Mouse (Mus musculus) embryonic facial prominence, embryonic 11.5 days (tissue): ENCODE data around the gene Atf6b. TPM values are rescaled to one million over a fixed set of nuclear protein-coding genes. Genes with fewer than 3 reads are reported as not detected.

ENCODE experiments used
- ATAC-seq: fragments of 200-750 bp; cut with Nextera tagmentation; replicated peaks from 2 replicates; pipeline ENCODE4 v1.8.0; 2017; ENCODE audit warnings: low read depth; ENCODE audit not compliant: insufficient number of reproducible peaks, low FRiP score, low TSS enrichment
- DNase-seq: peaks from one replicate; pipeline ENCODE4 v3.0.0-alpha.2; 2015; ENCODE audit warnings: low spot score
- H3K27ac ChIP-seq: fragments of 300-500 bp; sonication (generic); replicated peaks from 2 replicates; pipeline ENCODE4 v1.5.1; 2014; ENCODE audit warnings: mild to moderate bottlenecking, low read depth, low read length, control low read depth
- H3K27me3 ChIP-seq: fragments of 300-500 bp; sonication (generic); 2 replicates; pipeline ENCODE4 v1.6.1; 2014; ENCODE audit warnings: mild to moderate bottlenecking, low read length, moderate library complexity, mixed read lengths; ENCODE audit not compliant: control insufficient read depth, insufficient read depth
- H3K36me3 ChIP-seq: fragments of 300-500 bp; sonication (generic); replicated peaks from 2 replicates; pipeline ENCODE4 v1.6.1; 2014; ENCODE audit warnings: low read depth, mild to moderate bottlenecking, low read length, moderate library complexity, mixed read lengths; ENCODE audit not compliant: control insufficient read depth, insufficient read depth
- H3K4me1 ChIP-seq: fragments of 300-500 bp; sonication (generic); 2 replicates; pipeline ENCODE4 v1.6.1; 2014; ENCODE audit warnings: low read length, mixed read lengths; ENCODE audit not compliant: control insufficient read depth, insufficient read depth
- H3K4me2 ChIP-seq: fragments of 300-500 bp; sonication (generic); 2 replicates; pipeline ENCODE4 v1.6.1; 2014; ENCODE audit warnings: low read depth, mild to moderate bottlenecking, control low read depth, low read length, moderate library complexity
- H3K4me3 ChIP-seq: fragments of 300-500 bp; sonication (generic); 2 replicates; pipeline ENCODE4 v1.5.1; 2014; ENCODE audit warnings: low read depth, low read length, control low read depth
- H3K9ac ChIP-seq: fragments of 300-500 bp; sonication (generic); replicated peaks from 2 replicates; pipeline ENCODE4 v1.6.1; 2014; ENCODE audit warnings: mild to moderate bottlenecking, control low read depth, low read length
- H3K9me3 ChIP-seq: fragments of 300-500 bp; sonication (generic); replicated peaks from 2 replicates; pipeline ENCODE4 v1.6.1; 2016; ENCODE audit warnings: mild to moderate bottlenecking, low read length, inconsistent platforms, mixed read lengths; ENCODE audit not compliant: control insufficient read depth
- WGBS: fragments of 180-500 bp; shearing (Covaris S2); extraction: QIAGEN DNeasy Blood & Tissue Kit; methylation state at CpG from one replicate; pipeline ENCODE4 v1.1.7; 2014; 5-methylcytosine and 5-hydroxymethylcytosine counted together
- polyA plus RNA-seq: library from polyadenylated mRNA; unstranded; fragments of >200 nt; fragmentation: Nextera tagmentation; extraction: Ambion mirVana; gene quantifications from 2 replicates; pipeline ENCODE4 v1.2.1, GENCODE M21; 2014

Gene Atf6b
- 55.8 and 58.5 TPM in 2 replicates for polyA plus RNA-seq

DNA sequence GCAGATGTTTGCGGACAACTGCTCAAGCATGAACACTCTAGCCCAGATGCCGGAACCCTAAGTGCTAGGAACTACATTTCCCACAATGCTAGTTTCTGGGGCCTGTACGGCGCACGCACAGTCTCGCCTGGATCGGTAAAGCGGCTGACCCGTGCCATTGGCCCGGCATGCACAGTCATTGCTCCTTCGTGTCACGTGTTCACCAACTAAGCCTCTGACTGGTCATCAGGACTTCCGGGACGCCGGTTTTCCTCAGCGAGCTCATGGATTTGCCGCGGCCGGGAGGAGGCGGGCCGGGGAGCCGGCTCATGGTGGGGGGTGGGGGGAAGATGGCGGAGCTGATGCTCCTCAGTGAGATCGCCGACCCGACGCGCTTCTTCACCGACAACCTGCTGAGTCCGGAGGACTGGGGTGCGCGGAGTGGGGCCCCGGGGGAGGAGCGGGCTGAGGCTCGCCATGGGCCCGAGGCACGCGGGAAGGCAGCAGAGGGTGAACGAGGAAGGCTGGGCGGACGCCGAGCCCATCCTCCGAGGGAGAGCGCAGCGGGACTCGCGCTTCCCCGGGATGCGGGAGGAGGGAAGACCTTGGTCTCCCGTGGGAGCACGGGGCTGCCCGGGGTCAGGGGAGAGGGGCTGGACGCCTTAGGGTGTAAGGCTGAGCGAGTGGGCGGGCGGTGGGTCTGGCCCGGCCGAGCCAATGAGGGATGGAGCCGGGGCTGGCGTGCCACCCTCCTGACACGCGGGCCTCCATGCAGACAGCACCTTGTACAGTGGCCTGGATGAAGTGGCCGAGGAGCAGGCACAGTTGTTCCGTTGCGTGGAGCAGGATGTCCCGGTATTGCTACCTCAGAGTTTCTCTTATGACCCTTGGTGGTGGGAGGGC lies at the start of gene Atf6b:
Gene Atf6b, plus strand, starts transcription at position 241 of the 882 bp plus-strand sequence.
- Histone ChIP-seq H3K27ac (0 out of 2 replicates have a peak within 1 kb of the TSS, but pooled peaks have one; percentile 63), H3K4me1 (peaks cover 5% of the 10 kb centered on the region; the same call in 1 of the 2 replicates), H3K9me3 (no peaks in the 10 kb centered on the region), H3K4me2 (peak within 1 kb of the TSS; percentile 83), H3K27me3 (no peaks in the 10 kb centered on the region), H3K9ac (peak within 1 kb of the TSS; percentile 94), H3K36me3 (peaks cover 7% of the 10 kb centered on the region), H3K4me3 (peak within 1 kb of the TSS; percentile 97)
- 2% methylated on average over 62 of the region's 66 CpGs for WGBS
- ATAC-seq (peak; percentile 95), DNase-seq (peak; percentile 98)

- H3K27ac ChIP-seq, result no peak within 1 kb of the TSS
- peaks cover 3% of the 10 kb centered on the region; the same call in 1 of the 2 replicates for H3K36me3 ChIP-seq
- ATAC-seq (no peak), DNase-seq (no peak)
- peaks cover 17% of the 10 kb centered on the region; the same call in 1 of the 2 replicates for H3K4me1 ChIP-seq
- H3K4me3 ChIP-seq, result no peak within 1 kb of the TSS
- H3K27me3 ChIP-seq, result no peaks in the 10 kb centered on the region
- no peak within 1 kb of the TSS for H3K4me2 ChIP-seq
- WGBS, result 17% methylated on average over 6 of the region's 6 CpGs
- H3K9me3 ChIP-seq, result no peaks in the 10 kb centered on the region
- no peak within 1 kb of the TSS for H3K9ac ChIP-seq
These were observed 49.3 kb upstream of the Atf6b start, which contains the start of gene Ager for GRCm38 (mm10) chr17:34597566-34598095. Gene Ager, plus strand, starts transcription at chr17:34597862.

DNA sequence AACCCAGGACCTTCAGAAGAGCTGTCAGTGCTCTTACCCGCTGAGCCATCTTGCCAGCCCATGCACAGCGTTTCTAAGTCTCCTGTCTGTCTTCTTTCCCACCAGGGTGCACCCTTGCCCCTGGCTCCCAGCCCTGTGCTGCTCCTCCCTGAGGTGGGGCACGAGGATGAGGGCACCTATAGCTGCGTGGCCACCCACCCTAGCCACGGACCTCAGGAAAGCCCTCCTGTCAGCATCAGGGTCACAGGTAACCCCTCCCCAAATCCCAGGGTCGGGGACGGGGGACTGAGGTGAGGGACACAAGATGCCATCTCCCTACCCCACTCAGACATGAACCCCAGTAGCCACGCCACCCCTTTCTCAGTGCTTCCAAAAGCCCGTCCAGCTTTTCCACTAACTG lies 47.1 kb upstream of the Atf6b start:
- Histone ChIP-seq H3K27me3 (no peaks in the 10 kb centered on the region), H3K4me1 (0 out of 2 replicates have a peak, but pooled peaks cover 5% of the 10 kb centered on the region), H3K36me3 (peaks cover 3% of the 10 kb centered on the region; the same call in 1 of the 2 replicates), H3K27ac (no peak overlapping the region), H3K4me3 (no peak overlapping the region), H3K9ac (no peak overlapping the region), H3K9me3 (no peaks in the 10 kb centered on the region), H3K4me2 (no peak overlapping the region)
- 78% methylated on average over 9 of the region's 9 CpGs for WGBS
- DNase-seq (no peak), ATAC-seq (no peak)

GRCm38 (mm10) chr17:34601796-34602195 lies 45.1 kb upstream of the Atf6b start:
- no peaks in the 10 kb centered on the region for H3K27me3 ChIP-seq
- no peak for DNase-seq
- H3K9me3 ChIP-seq, result no peaks in the 10 kb centered on the region
- H3K36me3 ChIP-seq, result no peaks in the 10 kb centered on the region
- no peak overlapping the region for H3K27ac ChIP-seq
- no peak overlapping the region for H3K4me3 ChIP-seq
- no peak for ATAC-seq
- peaks cover 8% of the 10 kb centered on the region for H3K4me1 ChIP-seq
- H3K9ac ChIP-seq, result no peak overlapping the region
- WGBS, result 89% methylated on average over 12 of the region's 12 CpGs
- no peak overlapping the region for H3K4me2 ChIP-seq

DNA sequence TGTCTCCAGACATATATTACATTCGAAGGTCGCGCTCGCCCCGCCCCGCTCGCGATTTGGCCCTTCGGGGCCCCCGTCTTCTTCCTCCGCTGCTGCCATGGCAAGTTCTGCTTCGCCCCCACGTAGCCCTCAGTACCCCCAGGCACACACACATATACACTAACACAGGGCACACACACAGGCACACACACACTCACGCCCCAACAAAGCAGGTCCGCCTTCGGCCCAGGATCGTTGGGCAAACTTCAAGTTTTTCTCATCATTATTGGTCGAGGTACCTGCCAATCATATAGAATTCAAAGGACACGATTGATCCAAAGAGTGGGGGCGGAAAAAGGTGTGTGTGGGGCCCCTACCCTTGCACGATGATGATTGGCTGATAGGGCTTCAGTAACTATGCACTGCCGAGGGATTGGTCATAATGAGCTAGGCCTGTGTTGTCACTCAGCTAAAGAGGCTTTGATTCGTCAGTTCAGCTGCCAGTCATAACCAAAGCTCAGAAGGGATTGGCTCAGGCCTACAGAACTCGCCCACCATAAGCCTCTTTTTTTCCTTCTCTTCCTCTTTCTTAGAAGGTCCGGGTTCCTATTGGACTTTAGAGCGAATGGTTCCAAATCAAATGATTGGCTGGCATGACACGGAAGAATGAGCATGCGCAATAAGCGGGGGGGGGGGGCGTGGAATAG lies 43.4 kb upstream of the Atf6b start, which contains the start of gene Rnf5:
Gene Rnf5, minus strand, starts transcription at position 316 of the 686 bp plus-strand sequence.
- under 1% methylated on average over 30 of the region's 30 CpGs for WGBS
- H3K9me3 ChIP-seq, result no peaks in the 10 kb centered on the region
- H3K4me1 ChIP-seq, result peaks cover 4% of the 10 kb centered on the region
- DNase-seq (peak; percentile 100), ATAC-seq (peak; percentile 97)
- H3K27me3 ChIP-seq, result no peaks in the 10 kb centered on the region
- H3K9ac ChIP-seq, result peak within 1 kb of the TSS; percentile 65
- H3K36me3 ChIP-seq, result no peaks in the 10 kb centered on the region
- peak within 1 kb of the TSS; percentile 99 for H3K4me3 ChIP-seq
- peak within 1 kb of the TSS; percentile 88 for H3K27ac ChIP-seq
- H3K4me2 ChIP-seq, result peak within 1 kb of the TSS; percentile 90

GRCm38 (mm10) chr17:34604061-34604508 lies 42.9 kb upstream of the Atf6b start, which contains the start of gene Agpat1:
Gene Agpat1, plus strand, starts transcription at chr17:34604262.
- Histone ChIP-seq H3K9me3 (no peaks in the 10 kb centered on the region), H3K4me3 (peak within 1 kb of the TSS; percentile 99), H3K27me3 (no peaks in the 10 kb centered on the region), H3K27ac (peak within 1 kb of the TSS; percentile 88), H3K4me2 (peak within 1 kb of the TSS; percentile 90), H3K9ac (peak within 1 kb of the TSS; percentile 65), H3K4me1 (peaks cover 4% of the 10 kb centered on the region), H3K36me3 (no peaks in the 10 kb centered on the region)
- peak; percentile 90 for ATAC-seq
- DNase-seq, result peak; percentile 100
- WGBS, result under 1% methylated on average over 35 of the region's 35 CpGs

DNA sequence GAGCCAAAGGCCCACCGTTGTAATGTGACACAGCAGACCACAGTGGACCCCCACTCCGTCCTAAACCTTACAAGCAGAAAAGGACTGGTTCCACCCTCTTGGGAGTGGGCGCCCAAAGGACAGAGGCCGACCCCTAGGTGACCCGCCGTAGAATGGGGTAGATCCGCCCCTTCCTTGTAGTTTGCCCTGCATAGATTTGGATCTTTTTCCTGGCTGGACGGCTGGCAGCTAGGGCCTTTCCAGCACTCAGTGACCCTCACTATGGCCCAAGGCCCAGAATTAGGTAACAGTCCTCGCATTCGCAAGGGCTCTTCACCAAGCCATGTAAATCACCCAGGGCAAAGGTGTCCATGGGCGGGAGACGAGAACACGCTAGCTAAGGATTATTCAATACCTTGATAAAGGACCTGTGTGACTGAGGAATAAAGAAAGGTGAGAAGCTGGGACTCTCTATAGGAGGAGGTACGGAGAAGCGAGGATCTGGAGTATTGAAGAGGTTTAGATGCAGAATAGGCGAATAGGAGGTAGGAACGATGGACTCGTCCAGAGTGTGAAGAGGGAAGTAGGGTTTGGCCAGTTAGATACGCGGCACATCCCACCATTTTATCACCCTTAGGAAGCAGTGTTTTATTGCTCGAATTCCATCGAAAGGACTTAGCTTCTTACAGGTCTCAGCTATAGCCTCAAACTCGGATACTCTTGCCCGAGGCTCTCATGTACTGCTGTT lies 42.3 kb upstream of the Atf6b start:
- WGBS, result 22% methylated on average over 24 of the region's 24 CpGs
- ATAC-seq, result no peak

More for the DNA sequence above, 42.3 kb upstream of the Atf6b start:
- no peak for DNase-seq
- Histone ChIP-seq H3K27me3 (no peaks in the 10 kb centered on the region), H3K4me1 (peaks cover 4% of the 10 kb centered on the region), H3K27ac (peak overlapping the region; percentile 88), H3K4me2 (peak overlapping the region; percentile 90), H3K36me3 (no peaks in the 10 kb centered on the region), H3K4me3 (peak overlapping the region; percentile 99), H3K9me3 (no peaks in the 10 kb centered on the region), H3K9ac (peak overlapping the region; percentile 54)
